Mouse (Mus musculus) heart, adult 2 months (tissue): ENCODE data around the gene Gm20388. TPM values are rescaled to one million over a fixed set of nuclear protein-coding genes. Genes with fewer than 3 reads are reported as not detected.
A peak's percentile ranks its signal among the peaks of the same experiment; 100 is the strongest.

Experiments
- DNase-seq, 2 experiments: peaks; one replicate each; pipeline ENCODE4 v3.0.0; 2021
- H3K27ac ChIP-seq: fragments of 200-600 bp; 2 replicates; pipeline ENCODE4 v1.8.1; 2022
- H3K27me3 ChIP-seq: fragments of 200-500 bp; 2 replicates; pipeline ENCODE4 v1.6.1; 2012; ENCODE audit warnings: mild to moderate bottlenecking, low read length, inconsistent platforms, mixed read lengths; ENCODE audit not compliant: control insufficient read depth, insufficient read depth
- H3K36me3 ChIP-seq: fragments of 200-500 bp; 2 replicates; pipeline ENCODE4 v1.6.1; 2012; ENCODE audit warnings: low read length, inconsistent platforms; ENCODE audit not compliant: control insufficient read depth, insufficient read depth
- H3K4me1 ChIP-seq: fragments of 200-500 bp; 2 replicates; pipeline ENCODE4 v1.6.1; 2011; ENCODE audit warnings: low read length; ENCODE audit not compliant: control insufficient read depth, insufficient read depth
- H3K4me3 ChIP-seq: fragments of 200-600 bp; 2 replicates; pipeline ENCODE4 v1.8.1; 2022
- H3K79me2 ChIP-seq: fragments of 200-500 bp; replicated peaks from 2 replicates; pipeline ENCODE4 v1.6.1; 2012; ENCODE audit warnings: mild to moderate bottlenecking, inconsistent platforms, low read length, moderate library complexity, mixed read lengths; ENCODE audit not compliant: control insufficient read depth, insufficient read depth
- H3K9ac ChIP-seq: fragments of 200-500 bp; 2 replicates; pipeline ENCODE4 v1.6.1; 2012; ENCODE audit warnings: low read depth, mild to moderate bottlenecking, control low read depth, inconsistent platforms, low read length, mixed read lengths
- CTCF ChIP-seq: fragments of 200-600 bp; IDR thresholded peaks from 2 replicates; pipeline ENCODE4 v1.8.1; 2022; ENCODE audit warnings: antibody characterized with exemption, mild to moderate bottlenecking, moderate library complexity
- EP300 ChIP-seq: fragments of 200-500 bp; IDR thresholded peaks from 2 replicates; pipeline ENCODE4 v1.6.1; 2011; ENCODE audit warnings: low read depth, low read length, control low read depth; ENCODE audit not compliant: insufficient read depth
- POLR2A ChIP-seq: fragments of 200-500 bp; IDR thresholded peaks from 2 replicates; pipeline ENCODE4 v1.6.1; 2011; ENCODE audit warnings: mild to moderate bottlenecking, low read depth, low read length, control low read depth; ENCODE audit not compliant: insufficient read depth
- WGBS: fragments of 180-500 bp; shearing (Covaris S2); methylation state at CpG from one replicate; pipeline ENCODE4 v1.1.7; 2018; 5-methylcytosine and 5-hydroxymethylcytosine counted together
- intact Hi-C: fragments of 180-260 bp; cut with DNase I; formaldehyde crosslinking; loops from one replicate; pipeline ENCODE4 v1.15.1; 2025
- polyA plus RNA-seq: library from polyadenylated mRNA; depleted of rRNA; stranded (reverse); fragments of >200 nt; gene quantifications from 2 replicates; pipeline ENCODE4 v1.2.3, GENCODE M21; 2012
- total RNA-seq, 2 experiments: library from RNA; stranded (reverse); gene quantifications; 2 replicates each; pipeline ENCODE4 v1.2.3; 2021

The Gm20388 gene
- total and polyA plus RNA-seq, 3 experiments, result 1.8 to 32.3 TPM; not detected in 1

- WGBS, result 86% methylated on average over 3 of the region's 3 CpGs
- no peaks in the 10 kb centered on the region for H3K36me3 ChIP-seq
- H3K4me1 ChIP-seq, result peaks cover 11% of the 10 kb centered on the region
- H3K27ac ChIP-seq, result no peak overlapping the region
- no peak overlapping the region for H3K4me3 ChIP-seq
- TF ChIP-seq EP300 (no peak), CTCF (no peak), POLR2A (no peak)
- no peaks in the 10 kb centered on the region for H3K27me3 ChIP-seq
- DNase-seq, result no peak
- intact Hi-C loops, result no loop called here
- H3K79me2 ChIP-seq, result peaks cover 6% of the 10 kb centered on the region
- no peak overlapping the region for H3K9ac ChIP-seq
Measured at GRCm38 (mm10) chr8:119917415-119917814, 6.8 kb downstream of the Gm20388 start.

- Histone ChIP-seq H3K9ac (no peak overlapping the region), H3K27ac (no peak overlapping the region), H3K4me1 (peaks cover 9% of the 10 kb centered on the region)
Measured at GRCm38 (mm10) chr8:119918155-119918567, 7.5 kb downstream of the Gm20388 start.

GRCm38 (mm10) chr8:119923259-119923658 lies 12.6 kb downstream of the Gm20388 start:
- H3K36me3 ChIP-seq, result no peaks in the 10 kb centered on the region
- TF ChIP-seq EP300, result no peak
- no peak for TF ChIP-seq POLR2A
- TF ChIP-seq CTCF, result no peak
- intact Hi-C loops, result no loop called here
- WGBS, result 89% methylated on average over 5 of the region's 5 CpGs
- H3K27ac ChIP-seq, result no peak overlapping the region
- peaks cover 8% of the 10 kb centered on the region for H3K4me1 ChIP-seq
- no peak overlapping the region for H3K9ac ChIP-seq
- peaks cover 7% of the 10 kb centered on the region for H3K79me2 ChIP-seq
- H3K27me3 ChIP-seq, result no peaks in the 10 kb centered on the region
- no peak for DNase-seq
- no peak overlapping the region for H3K4me3 ChIP-seq

More at GRCm38 (mm10) chr8:119918155-119918567, 7.5 kb downstream of the Gm20388 start:
- no peak for TF ChIP-seq POLR2A
- TF ChIP-seq CTCF, result no peak
- no peak for TF ChIP-seq EP300
- H3K4me3 ChIP-seq, result no peak overlapping the region
- no peaks in the 10 kb centered on the region for H3K36me3 ChIP-seq
- intact Hi-C loops, result no loop called here
- 14% methylated on average over 1 of the region's 1 CpGs for WGBS
- peaks cover 6% of the 10 kb centered on the region for H3K79me2 ChIP-seq
- DNase-seq, result no peak
- no peaks in the 10 kb centered on the region for H3K27me3 ChIP-seq

GRCm38 (mm10) chr8:119925428-119925827 lies 14.8 kb downstream of the Gm20388 start:
- H3K79me2 ChIP-seq, result peaks cover 10% of the 10 kb centered on the region
- no peak for TF ChIP-seq EP300
- no peak for TF ChIP-seq POLR2A
- TF ChIP-seq CTCF, result no peak
- no peak for DNase-seq
- no peaks in the 10 kb centered on the region for H3K36me3 ChIP-seq
- no peaks in the 10 kb centered on the region for H3K27me3 ChIP-seq
- WGBS, result 89% methylated on average over 4 of the region's 4 CpGs
- no peak overlapping the region for H3K4me3 ChIP-seq
- H3K4me1 ChIP-seq, result peaks cover 8% of the 10 kb centered on the region
- intact Hi-C loops, result loop anchor here (5.0 kb wide), 1 partner anchor 228 kb away; no protein-coding TSS in a partner anchor
- H3K9ac ChIP-seq, result no peak overlapping the region
- H3K27ac ChIP-seq, result no peak overlapping the region

- Histone ChIP-seq H3K9ac (no peak overlapping the region), H3K27me3 (no peaks in the 10 kb centered on the region), H3K27ac (no peak overlapping the region), H3K79me2 (peaks cover 11% of the 10 kb centered on the region), H3K4me3 (no peak overlapping the region), H3K36me3 (no peaks in the 10 kb centered on the region), H3K4me1 (peaks cover 8% of the 10 kb centered on the region)
- intact Hi-C loops, result loop anchor here (5.0 kb wide), 1 partner anchor 229 kb away; no protein-coding TSS in a partner anchor
- DNase-seq, result no peak
- TF ChIP-seq CTCF (peak; percentile 58), EP300 (no peak)
- 83% methylated on average over 2 of the region's 2 CpGs for WGBS
Measured at GRCm38 (mm10) chr8:119926474-119926873, 15.8 kb downstream of the Gm20388 start.

- DNase-seq, result peak; percentile 27 to 36
- Histone ChIP-seq H3K9ac (no peak overlapping the region), H3K4me3 (no peak overlapping the region), H3K79me2 (peaks cover 11% of the 10 kb centered on the region), H3K27ac (no peak overlapping the region), H3K27me3 (no peaks in the 10 kb centered on the region), H3K4me1 (peaks cover 7% of the 10 kb centered on the region), H3K36me3 (no peaks in the 10 kb centered on the region)
- TF ChIP-seq POLR2A (no peak), EP300 (0 out of 2 replicates have a peak, but pooled peaks have one; percentile 29), CTCF (peak; percentile 96)
- intact Hi-C loops, result loop anchor here (1.0 to 5.0 kb wide), 2 partner anchors 145 to 230 kb away; no protein-coding TSS in a partner anchor
- 45% methylated on average over 6 of the region's 6 CpGs for WGBS
Measured at GRCm38 (mm10) chr8:119927422-119928092, 16.9 kb downstream of the Gm20388 start.
